Mouse (Mus musculus) kidney, embryonic 16.5 days (tissue): ENCODE data around the gene Rbm6. TPM values are rescaled to one million over a fixed set of nuclear protein-coding genes. Genes with fewer than 3 reads are reported as not detected.

ENCODE experiments used
- ATAC-seq: fragments of 200-750 bp; cut with Nextera tagmentation; 2 replicates; pipeline ENCODE4 v1.8.0; 2017; ENCODE audit warnings: moderate TSS enrichment; ENCODE audit not compliant: low FRiP score, low TSS enrichment
- H3K27ac ChIP-seq: fragments of 300-500 bp; sonication (generic); 2 replicates; pipeline ENCODE4 v1.5.1; 2014; ENCODE audit warnings: low read length
- H3K27me3 ChIP-seq: fragments of 300-500 bp; sonication (generic); 2 replicates; pipeline ENCODE4 v1.6.1; 2014; ENCODE audit warnings: low read length, control low read depth, mixed read lengths; ENCODE audit not compliant: insufficient read depth
- H3K36me3 ChIP-seq: fragments of 300-500 bp; sonication (generic); 2 replicates; pipeline ENCODE4 v1.6.1; 2014; ENCODE audit warnings: low read length, control low read depth, mixed read lengths; ENCODE audit not compliant: insufficient read depth
- H3K4me1 ChIP-seq: fragments of 300-500 bp; sonication (generic); 2 replicates; pipeline ENCODE4 v1.6.1; 2014; ENCODE audit warnings: low read length, control low read depth, mixed read lengths; ENCODE audit not compliant: insufficient read depth
- H3K4me2 ChIP-seq: fragments of 300-500 bp; sonication (generic); replicated peaks from 2 replicates; pipeline ENCODE4 v1.6.1; 2014; ENCODE audit warnings: low read depth, low read length
- H3K4me3 ChIP-seq: fragments of 300-500 bp; sonication (generic); 2 replicates; pipeline ENCODE4 v1.5.1; 2014; ENCODE audit warnings: mild to moderate bottlenecking, low read length
- H3K9ac ChIP-seq: fragments of 300-500 bp; sonication (generic); replicated peaks from 2 replicates; pipeline ENCODE4 v1.6.1; 2014; ENCODE audit warnings: low read length
- H3K9me3 ChIP-seq: fragments of 300-500 bp; sonication (generic); 2 replicates; pipeline ENCODE4 v1.6.1; 2016; ENCODE audit warnings: low read length, control low read depth
- whole genome bisulfite sequencing: fragments of 180-500 bp; shearing (Covaris S2); extraction: QIAGEN DNeasy Blood & Tissue Kit; methylation state at CpG from one replicate; pipeline ENCODE4 v1.1.7; 2014; 5-methylcytosine and 5-hydroxymethylcytosine counted together
- polyA plus RNA-seq: library from polyadenylated mRNA; unstranded; fragments of >200 nt; fragmentation: Nextera tagmentation; extraction: Ambion mirVana; gene quantifications from 2 replicates; pipeline ENCODE4 v1.2.1, GENCODE M21; 2015

The Rbm6 gene
- polyA plus RNA-seq, 1 experiment from 2014 or later, result 71.5 TPM

DNA sequence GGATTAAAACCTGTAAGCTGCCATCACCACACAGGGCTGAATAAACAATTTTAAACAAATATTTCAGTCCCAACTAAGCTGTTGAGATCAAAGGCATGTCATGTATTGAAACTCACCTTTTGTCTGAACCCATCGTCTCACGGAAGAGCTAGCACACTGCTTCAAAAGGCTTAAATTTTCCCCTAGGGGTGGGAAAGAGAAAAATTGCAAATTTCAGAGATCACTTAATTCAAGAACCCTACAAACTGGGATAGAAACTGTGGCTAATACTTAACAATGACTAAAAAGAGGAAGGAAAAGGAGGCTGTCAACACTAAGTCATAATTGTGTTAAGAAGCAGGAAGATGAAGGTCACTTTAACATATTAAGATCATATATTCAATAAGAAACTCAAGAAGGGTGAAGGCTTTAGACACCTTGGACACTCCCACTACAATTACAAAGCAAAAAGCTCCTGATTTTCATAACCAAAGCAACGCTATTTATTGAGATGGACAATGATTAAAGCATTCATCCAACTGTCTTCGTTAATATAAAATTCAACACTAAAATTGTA lies 103.5 kb downstream of the Rbm6 start:
- H3K36me3 ChIP-seq, result peaks cover 53% of the 10 kb centered on the region

DNA sequence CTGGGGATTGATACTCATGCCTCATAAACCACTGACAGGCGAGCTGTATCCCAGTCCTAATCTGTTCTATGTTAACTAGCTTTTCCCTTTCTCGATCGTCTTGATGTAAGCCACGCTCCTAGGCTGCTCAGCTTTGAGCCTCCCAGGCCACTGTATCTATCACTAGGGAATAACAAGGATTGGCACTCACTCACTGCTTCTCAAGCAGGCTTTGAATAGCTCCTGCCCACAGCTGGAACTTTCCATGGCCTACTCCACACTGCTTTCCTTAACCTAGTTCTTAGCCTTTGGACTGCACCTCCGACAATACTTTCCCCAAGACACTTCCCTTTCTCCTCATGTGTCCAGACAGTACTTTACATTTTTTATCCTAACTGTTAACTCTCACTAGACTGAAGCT lies 104.2 kb downstream of the Rbm6 start:
- WGBS, result 62% methylated on average over 5 of the region's 5 CpGs

More for the DNA sequence above, 103.5 kb downstream of the Rbm6 start:
- peak overlapping the region; percentile 86 for H3K4me3 ChIP-seq
- 0 out of 2 replicates have a peak overlapping the region, but pooled peaks have one; percentile 24 for H3K27ac ChIP-seq
- ATAC-seq, result no peak
- no peaks in the 10 kb centered on the region for H3K27me3 ChIP-seq
- H3K9ac ChIP-seq, result peak overlapping the region; percentile 41; the same call in 1 of the 2 replicates
- H3K9me3 ChIP-seq, result no peaks in the 10 kb centered on the region
- peak overlapping the region; percentile 70 for H3K4me2 ChIP-seq
- WGBS, result 12% methylated on average over 4 of the region's 4 CpGs
- H3K4me1 ChIP-seq, result peaks cover 15% of the 10 kb centered on the region

DNA sequence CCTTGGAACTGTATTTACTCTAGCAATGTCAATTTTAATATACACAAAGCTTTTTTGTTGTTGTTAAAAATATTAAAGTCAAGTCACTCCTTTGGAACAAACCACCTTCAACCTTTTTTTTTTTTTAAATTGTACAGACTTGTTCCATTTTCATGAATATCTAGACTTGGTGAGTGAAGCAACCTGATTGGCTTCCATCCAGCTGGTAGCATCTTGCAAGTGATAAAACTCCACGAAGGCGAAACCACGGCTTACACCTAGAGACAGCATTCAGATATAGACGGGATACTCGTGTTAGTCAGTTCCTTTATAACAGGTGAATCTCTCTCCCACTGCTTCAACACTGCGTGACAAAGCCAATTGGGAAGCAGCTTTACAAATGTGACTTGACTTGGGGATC lies 113.4 kb downstream of the Rbm6 start:
- Histone ChIP-seq H3K27me3 (no peaks in the 10 kb centered on the region), H3K4me2 (no peak overlapping the region), H3K27ac (no peak overlapping the region), H3K4me1 (no peaks in the 10 kb centered on the region), H3K9me3 (no peaks in the 10 kb centered on the region), H3K36me3 (peaks cover 74% of the 10 kb centered on the region), H3K4me3 (no peak overlapping the region), H3K9ac (no peak overlapping the region)
- WGBS, result 94% methylated on average over 6 of the region's 6 CpGs
- no peak for ATAC-seq

More for the DNA sequence above, 104.2 kb downstream of the Rbm6 start:
- Histone ChIP-seq H3K4me1 (peaks cover 15% of the 10 kb centered on the region), H3K9me3 (no peaks in the 10 kb centered on the region), H3K27me3 (no peaks in the 10 kb centered on the region), H3K9ac (no peak overlapping the region), H3K36me3 (peaks cover 53% of the 10 kb centered on the region), H3K4me3 (peak overlapping the region; percentile 86), H3K4me2 (peak overlapping the region; percentile 70), H3K27ac (no peak overlapping the region)
- ATAC-seq, result no peak

DNA sequence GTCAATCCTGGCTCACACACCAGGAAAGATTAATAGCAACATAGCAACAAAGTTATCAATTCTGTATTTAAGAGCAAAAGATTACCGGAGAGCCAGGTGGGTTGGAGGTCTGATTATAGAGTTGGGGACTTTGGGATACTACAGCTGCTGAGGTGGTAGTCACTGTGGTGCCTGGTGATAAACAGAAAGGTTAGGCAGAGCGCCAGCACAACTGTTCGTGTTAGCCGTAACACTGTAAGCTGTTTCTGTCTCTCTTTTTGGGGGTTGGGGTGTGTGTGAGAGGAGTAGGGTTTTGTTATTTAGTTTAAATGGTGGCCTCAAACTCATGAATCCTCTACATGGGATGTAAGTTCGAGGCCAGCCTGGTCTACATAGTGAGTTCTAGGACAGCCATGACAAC lies 122.7 kb downstream of the Rbm6 start:
- Histone ChIP-seq H3K9ac (no peak overlapping the region), H3K27me3 (no peaks in the 10 kb centered on the region), H3K36me3 (peaks cover 90% of the 10 kb centered on the region), H3K9me3 (0 out of 2 replicates have a peak, but pooled peaks cover 4% of the 10 kb centered on the region), H3K4me2 (no peak overlapping the region), H3K27ac (no peak overlapping the region), H3K4me3 (no peak overlapping the region), H3K4me1 (no peaks in the 10 kb centered on the region)
- 93% methylated on average over 5 of the region's 5 CpGs for WGBS
- ATAC-seq, result no peak

DNA sequence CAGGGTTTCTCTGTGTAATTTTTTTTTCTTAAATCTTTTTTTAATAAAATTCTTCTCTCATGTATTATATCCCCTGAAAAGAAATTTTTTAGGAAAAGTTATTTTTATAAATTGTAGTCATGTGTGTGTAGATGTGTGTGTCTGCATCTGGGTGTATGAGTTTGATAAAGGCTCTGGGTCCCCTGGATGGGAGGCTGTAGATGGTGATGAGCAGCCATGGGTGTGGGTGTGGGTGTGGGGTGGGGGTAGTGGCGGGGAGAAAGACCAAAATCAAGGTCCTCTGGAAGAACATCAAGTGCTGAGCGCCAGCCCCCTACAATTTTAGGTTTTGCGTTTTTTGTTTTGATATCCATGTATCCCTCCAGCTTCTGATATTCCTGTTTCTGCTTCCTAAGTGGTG lies 125.0 kb downstream of the Rbm6 start:
- Histone ChIP-seq H3K4me3 (no peak overlapping the region), H3K4me2 (no peak overlapping the region), H3K27me3 (no peaks in the 10 kb centered on the region), H3K9ac (no peak overlapping the region), H3K4me1 (no peaks in the 10 kb centered on the region), H3K27ac (no peak overlapping the region), H3K36me3 (peaks cover 92% of the 10 kb centered on the region), H3K9me3 (0 out of 2 replicates have a peak, but pooled peaks cover 4% of the 10 kb centered on the region)
- 93% methylated on average over 3 of the region's 3 CpGs for WGBS
- ATAC-seq, result no peak

DNA sequence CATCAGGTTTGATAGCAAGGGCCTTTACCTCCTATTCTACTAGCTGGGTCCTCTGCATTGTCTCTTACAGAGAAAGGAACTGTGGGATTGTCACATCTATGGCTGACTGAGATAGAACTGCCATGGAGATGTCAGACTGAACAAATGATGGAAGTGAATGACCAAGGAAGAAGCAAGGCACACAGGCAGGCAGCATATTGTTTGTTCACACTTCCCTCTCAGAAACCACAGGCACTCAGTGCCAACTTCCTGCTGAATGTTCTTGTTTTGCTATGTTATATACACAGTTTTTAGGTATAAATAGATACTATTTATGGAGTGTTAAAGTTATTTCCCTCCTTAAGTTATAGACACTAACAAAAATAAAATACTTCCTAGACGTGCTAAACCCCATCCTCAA lies 125.7 kb downstream of the Rbm6 start:
- no peak overlapping the region for H3K4me2 ChIP-seq
- 0 out of 2 replicates have a peak, but pooled peaks cover 4% of the 10 kb centered on the region for H3K9me3 ChIP-seq
- ATAC-seq, result no peak
- peaks cover 94% of the 10 kb centered on the region for H3K36me3 ChIP-seq
- no peaks in the 10 kb centered on the region for H3K27me3 ChIP-seq
- WGBS, result 85% methylated on average over 1 of the region's 1 CpGs
- H3K4me1 ChIP-seq, result no peaks in the 10 kb centered on the region
- H3K9ac ChIP-seq, result no peak overlapping the region
- no peak overlapping the region for H3K4me3 ChIP-seq
- no peak overlapping the region for H3K27ac ChIP-seq

DNA sequence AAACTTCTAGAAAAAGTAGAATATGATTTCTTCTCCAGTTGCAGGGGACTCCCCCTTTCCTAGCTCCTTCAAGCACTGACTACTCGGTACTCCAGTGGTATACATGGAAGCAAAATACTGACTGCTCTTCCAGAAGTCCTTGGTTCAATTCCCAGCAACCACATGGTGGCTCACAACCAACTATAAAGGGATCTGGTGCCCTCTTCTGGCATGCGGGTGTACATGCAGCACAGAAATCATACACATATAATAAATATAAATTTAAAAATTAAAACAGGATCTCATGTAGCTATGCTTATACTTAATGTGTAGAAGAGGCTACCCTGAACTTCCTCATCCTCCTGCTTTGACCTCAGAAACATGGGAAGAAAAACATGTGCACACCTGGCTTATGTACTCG lies 126.4 kb downstream of the Rbm6 start:
- no peak overlapping the region for H3K4me2 ChIP-seq
- no peak overlapping the region for H3K9ac ChIP-seq
- no peak for ATAC-seq
- 0 out of 2 replicates have a peak, but pooled peaks cover 4% of the 10 kb centered on the region for H3K9me3 ChIP-seq
- no peak overlapping the region for H3K4me3 ChIP-seq
- 96% methylated on average over 3 of the region's 3 CpGs for WGBS
- peaks cover 94% of the 10 kb centered on the region for H3K36me3 ChIP-seq
- H3K27me3 ChIP-seq, result no peaks in the 10 kb centered on the region
- H3K27ac ChIP-seq, result no peak overlapping the region
- no peaks in the 10 kb centered on the region for H3K4me1 ChIP-seq

DNA sequence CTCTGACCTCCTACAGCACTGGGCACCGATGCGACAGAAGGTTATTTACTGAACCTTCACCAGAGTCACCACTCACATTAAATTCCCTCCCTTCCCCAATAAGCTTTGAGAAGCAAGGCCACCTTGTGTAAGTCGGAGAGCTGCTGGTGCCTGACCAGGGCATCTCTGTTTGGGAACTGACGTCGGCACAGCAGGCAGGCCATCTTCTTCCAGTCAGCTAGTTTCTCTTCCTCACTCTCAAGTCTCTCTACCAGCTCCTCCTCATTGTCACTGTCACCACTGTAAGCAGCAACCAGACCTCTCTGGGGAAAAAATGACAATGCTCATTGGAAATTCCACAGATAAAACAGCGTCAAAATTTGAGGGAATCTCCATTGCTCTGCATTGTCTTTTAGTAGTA lies 129.0 kb downstream of the Rbm6 start:
- Histone ChIP-seq H3K27ac (no peak overlapping the region), H3K27me3 (no peaks in the 10 kb centered on the region), H3K9ac (no peak overlapping the region), H3K9me3 (0 out of 2 replicates have a peak, but pooled peaks cover 4% of the 10 kb centered on the region), H3K4me3 (no peak overlapping the region), H3K36me3 (peaks cover 96% of the 10 kb centered on the region), H3K4me1 (no peaks in the 10 kb centered on the region), H3K4me2 (no peak overlapping the region)
- 92% methylated on average over 6 of the region's 6 CpGs for WGBS
- ATAC-seq, result no peak

DNA sequence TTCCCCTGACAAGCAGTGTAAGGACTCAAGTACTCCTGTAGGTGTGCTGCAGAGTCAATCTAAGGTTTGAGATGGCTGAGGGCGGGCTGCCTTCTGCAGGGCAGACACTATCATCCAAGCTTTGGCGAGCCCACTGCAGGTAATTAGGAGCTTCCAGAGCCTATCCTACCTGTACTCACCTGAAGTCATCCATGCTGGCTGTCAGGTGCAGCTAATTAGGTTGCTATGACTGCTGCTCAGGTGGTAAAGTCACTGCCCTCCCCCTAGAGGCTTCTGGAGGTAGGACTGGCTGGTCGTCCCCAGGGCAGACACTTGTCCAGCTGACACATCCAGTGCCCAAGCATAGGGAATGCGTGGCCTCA lies 134.2 kb downstream of the Rbm6 start:
- H3K9me3 ChIP-seq, result no peaks in the 10 kb centered on the region
- H3K4me2 ChIP-seq, result no peak overlapping the region
- H3K4me3 ChIP-seq, result no peak overlapping the region
- WGBS, result 54% methylated on average over 4 of the region's 4 CpGs
- peaks cover 50% of the 10 kb centered on the region for H3K36me3 ChIP-seq
- H3K9ac ChIP-seq, result no peak overlapping the region
- no peaks in the 10 kb centered on the region for H3K27me3 ChIP-seq
- peaks cover 30% of the 10 kb centered on the region for H3K4me1 ChIP-seq
- ATAC-seq, result peak; percentile 7; the same call in 1 of the 2 replicates
- H3K27ac ChIP-seq, result peak overlapping the region; percentile 20; the same call in 1 of the 2 replicates

DNA sequence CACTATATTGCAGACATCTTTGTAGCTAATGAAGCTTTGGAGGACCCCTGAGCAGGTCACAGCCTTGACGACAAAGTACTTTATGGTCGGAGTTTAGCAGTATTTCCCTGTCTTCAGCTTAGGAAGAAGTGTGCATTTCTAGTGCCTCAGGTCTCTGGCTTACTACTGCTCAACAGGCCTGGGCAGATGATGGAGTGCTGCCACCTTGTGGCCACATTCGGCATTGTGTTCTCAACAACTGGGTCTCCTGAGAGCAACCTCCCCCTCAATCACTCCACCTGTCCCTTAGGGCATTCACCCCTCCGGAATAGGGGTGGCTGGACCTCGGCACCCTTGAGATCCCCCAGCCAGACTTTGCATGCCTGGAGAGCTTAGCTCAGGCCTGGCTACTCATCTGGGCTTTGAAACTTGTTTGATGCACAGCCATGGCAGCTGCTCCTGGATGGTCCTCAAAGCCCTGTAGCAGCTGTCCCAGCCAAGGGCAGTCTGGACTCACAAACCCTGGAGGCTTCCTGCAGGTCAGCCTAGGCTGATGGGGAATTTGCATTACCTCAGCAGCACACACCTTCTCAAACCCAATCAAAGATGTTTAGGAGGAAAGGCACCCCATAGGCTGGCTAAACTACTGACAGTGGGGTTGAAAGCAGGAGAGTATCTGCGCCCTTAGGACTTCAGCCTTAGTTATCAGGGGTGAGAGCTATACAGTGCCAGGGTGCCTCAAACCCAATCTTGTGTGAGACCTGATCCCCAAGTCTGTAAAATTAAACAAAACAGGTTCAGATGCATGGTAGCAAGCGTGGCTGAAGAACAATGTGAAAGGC lies 134.8 kb downstream of the Rbm6 start:
- no peaks in the 10 kb centered on the region for H3K27me3 ChIP-seq
- no peak overlapping the region for H3K4me3 ChIP-seq
- WGBS, result 23% methylated on average over 7 of the region's 7 CpGs
- H3K9ac ChIP-seq, result no peak overlapping the region
- H3K4me2 ChIP-seq, result no peak overlapping the region
- no peaks in the 10 kb centered on the region for H3K9me3 ChIP-seq
- peaks cover 45% of the 10 kb centered on the region for H3K36me3 ChIP-seq
- H3K4me1 ChIP-seq, result peaks cover 30% of the 10 kb centered on the region
- peak; percentile 55 for ATAC-seq
- H3K27ac ChIP-seq, result peak overlapping the region; percentile 20; the same call in 1 of the 2 replicates
